Mouse (Mus musculus): ENCODE results near the gene Mad1l1.

- TF ChIP-seq CTCF (IDR thresholded peaks at IDR 0.05; ENCODE audit: control insufficient read depth, insufficient read depth, insufficient read length): no peak
- no peak for TF ChIP-seq MAX (IDR thresholded peaks at IDR 0.05)
- TF ChIP-seq CEBPB (IDR thresholded peaks at IDR 0.05; ENCODE audit: low read depth): no peak
- no peak for TF ChIP-seq MYOD1 (IDR thresholded peaks at IDR 0.05; ENCODE audit: control insufficient read depth, insufficient read length, low read depth)
- no peak for TF ChIP-seq USF1 (IDR thresholded peaks at IDR 0.05; ENCODE audit: low read depth)
These were observed 352.0 kb downstream of the Mad1l1 start for GRCm38 (mm10) chr5:139969151-139969948.

Measured in C2C12 (cell line).